Mouse (Mus musculus): ENCODE measurements around the gene Gm20388.
A peak's percentile ranks its signal among the peaks of the same experiment; 100 is the strongest.
"Not testable (repeated sequence)": the region's sequence is repeated elsewhere in the genome, so short reads cannot be mapped to it uniquely, and the experiment has no call there.

Gm20388 gene

GRCm38 (mm10) chr8:123993997-123994396, 4083.4 kb downstream of the Gm20388 start:
- no peak for DNase-seq (ENCODE audit: low spot score in 2 of 2)

- DNase-seq (ENCODE audit: low spot score in 2 of 2): no peak
Measured at GRCm38 (mm10) chr8:123999568-123999967, 4088.9 kb downstream of the Gm20388 start.

- DNase-seq (ENCODE audit: low spot score in 2 of 2): no peak
Measured at GRCm38 (mm10) chr8:124002546-124003108, 4092.0 kb downstream of the Gm20388 start.

- no peak for DNase-seq (ENCODE audit: low spot score in 2 of 2)
Measured at GRCm38 (mm10) chr8:124007829-124008228, 4097.2 kb downstream of the Gm20388 start.

GRCm38 (mm10) chr8:124011580-124011979, 4100.9 kb downstream of the Gm20388 start:
- DNase-seq (ENCODE audit: low spot score in 2 of 2): no peak

- DNase-seq (ENCODE audit: low spot score in 2 of 2): no peak
Measured at GRCm38 (mm10) chr8:124011989-124012586, 4101.4 kb downstream of the Gm20388 start.

- not testable (repeated sequence) for DNase-seq (ENCODE audit: low spot score in 2 of 2)
Measured at GRCm38 (mm10) chr8:124014299-124014698, 4103.7 kb downstream of the Gm20388 start.

- no peak for DNase-seq (ENCODE audit: low spot score in 2 of 2)
Measured at GRCm38 (mm10) chr8:124014751-124015150, 4104.1 kb downstream of the Gm20388 start.

- DNase-seq (ENCODE audit: low spot score in 2 of 2): peak; percentile 45 to 71
Measured at GRCm38 (mm10) chr8:124019782-124020181, 4109.1 kb downstream of the Gm20388 start.

- peak; percentile 49 to 82 for DNase-seq (ENCODE audit: low spot score in 2 of 2)
Measured at GRCm38 (mm10) chr8:124020439-124021236, 4110.0 kb downstream of the Gm20388 start.

GRCm38 (mm10) chr8:124021237-124022227, 4110.9 kb downstream of the Gm20388 start, which contains the start of the genes Taf5l and Urb2:
Gene Taf5l, minus strand, starts transcription at chr8:124021397.
Gene Urb2, plus strand, starts transcription at chr8:124021508.
- DNase-seq (ENCODE audit: low spot score in 2 of 2): peak; percentile 94 to 96

- not testable (repeated sequence) for DNase-seq (ENCODE audit: low spot score in 2 of 2)
Measured at GRCm38 (mm10) chr8:124026265-124026664, 4115.6 kb downstream of the Gm20388 start.

- DNase-seq (ENCODE audit: low spot score in 2 of 2): no peak
Measured at GRCm38 (mm10) chr8:124027831-124028230, 4117.2 kb downstream of the Gm20388 start.

GRCm38 (mm10) chr8:124033400-124033799, 4122.8 kb downstream of the Gm20388 start:
- DNase-seq (ENCODE audit: low spot score in 2 of 2): no peak

GRCm38 (mm10) chr8:124038121-124038520, 4127.5 kb downstream of the Gm20388 start:
- no peak for DNase-seq (ENCODE audit: low spot score in 2 of 2)

- no peak for DNase-seq (ENCODE audit: low spot score in 2 of 2)
Measured at GRCm38 (mm10) chr8:124039351-124039750, 4128.7 kb downstream of the Gm20388 start.

GRCm38 (mm10) chr8:124042201-124042600, 4131.6 kb downstream of the Gm20388 start:
- no peak for DNase-seq (ENCODE audit: low spot score in 2 of 2)

GRCm38 (mm10) chr8:124044421-124044820, 4133.8 kb downstream of the Gm20388 start:
- DNase-seq (ENCODE audit: low spot score in 2 of 2): no peak

GRCm38 (mm10) chr8:124044931-124045330, 4134.3 kb downstream of the Gm20388 start:
- no peak for DNase-seq (ENCODE audit: low spot score in 2 of 2)

- no peak for DNase-seq (ENCODE audit: low spot score in 2 of 2)
Measured at GRCm38 (mm10) chr8:124045856-124046255, 4135.2 kb downstream of the Gm20388 start.

- peak; percentile 63 to 85 for DNase-seq (ENCODE audit: low spot score in 2 of 2)
Measured at GRCm38 (mm10) chr8:124052110-124052509, 4141.5 kb downstream of the Gm20388 start.
